Mouse (Mus musculus) liver, adult 2 months (tissue): Measurements from ENCODE around the gene Gm3880.
"Not testable (repeated sequence)": the region's sequence is repeated elsewhere in the genome, so short reads cannot be mapped to it uniquely, and the experiment has no call there.

Source experiments
- CTCF ChIP-seq: fragments of 200-500 bp; IDR thresholded peaks from 2 replicates; pipeline ENCODE4 v1.5.1; 2011; ENCODE audit warnings: low read depth, low read length, control low read depth
- POLR2A ChIP-seq: fragments of 200-500 bp; IDR thresholded peaks from 2 replicates; pipeline ENCODE4 v1.6.1; 2011; ENCODE audit warnings: low read length, control low read depth; ENCODE audit not compliant: insufficient read depth; ENCODE audit errors: extremely low read depth

GRCm38 (mm10) chrX:102700636-102701035 is 13.9 kb upstream of the Gm3880 start:
- TF ChIP-seq CTCF, POLR2A: not testable (repeated sequence)
